Mouse (Mus musculus): Measurements from ENCODE around the gene Pramel3. TPM values are rescaled to one million over a fixed set of nuclear protein-coding genes. Genes with fewer than 3 reads are reported as not detected.

Gene Pramel3
- not detected for polyA plus RNA-seq (2014; fragmentation: Illumina TruSeq; extraction: RNeasy Lipid Tissue Mini Kit (QIAGEN cat#74804))

DNA sequence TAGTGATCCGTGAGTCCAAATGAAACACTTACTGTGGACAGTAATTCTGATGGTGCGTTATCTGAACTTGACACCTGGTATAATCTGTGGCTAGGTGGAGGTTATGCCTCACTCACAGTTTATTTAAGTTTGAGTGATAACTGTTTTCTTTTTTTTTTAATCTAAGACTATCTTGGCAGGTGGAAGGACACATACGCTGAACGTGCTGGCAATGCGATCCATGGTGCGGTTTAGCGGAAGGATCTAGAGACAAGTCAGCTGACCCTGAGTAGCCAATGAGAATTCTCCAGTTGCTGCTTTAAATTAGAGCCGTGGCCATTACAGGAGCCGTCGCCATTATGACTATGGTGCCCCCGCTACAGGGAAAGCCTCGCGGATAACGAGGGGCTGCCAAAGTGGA lies at the start of gene Pramel3:
Gene Pramel3 (plus strand): TSS at position 301 of the 400 bp plus-strand sequence.

Other genes with a start within 250 kb of the Pramel3 start
- gene Gm15023, start 124.7 kb upstream of the Pramel3 start, polyA plus RNA-seq (2014; fragmentation: Illumina TruSeq; extraction: RNeasy Lipid Tissue Mini Kit (QIAGEN cat#74804)), result not detected
- gene Tceal6, start 91.6 kb upstream of the Pramel3 start, polyA plus RNA-seq (2014; fragmentation: Illumina TruSeq; extraction: RNeasy Lipid Tissue Mini Kit (QIAGEN cat#74804)), result 1.6 TPM
- not detected for gene Gm5128, start 71.0 kb downstream of the Pramel3 start, polyA plus RNA-seq (2014; fragmentation: Illumina TruSeq; extraction: RNeasy Lipid Tissue Mini Kit (QIAGEN cat#74804))
- gene Gm7903, start 131.5 kb downstream of the Pramel3 start, polyA plus RNA-seq (2014; fragmentation: Illumina TruSeq; extraction: RNeasy Lipid Tissue Mini Kit (QIAGEN cat#74804)), result 0.17 TPM
- gene AV320801, start 192.3 kb downstream of the Pramel3 start, polyA plus RNA-seq (2014; fragmentation: Illumina TruSeq; extraction: RNeasy Lipid Tissue Mini Kit (QIAGEN cat#74804)), result 1.4 TPM